Mouse (Mus musculus): Measurements from ENCODE around the gene Cckbr.
"Not testable (repeated sequence)": the region's sequence is repeated elsewhere in the genome, so short reads cannot be mapped to it uniquely, and the experiment has no call there.

Cckbr gene

GRCm38 (mm10) chr7:105437979-105438772 is 12.6 kb downstream of the Cckbr start:
- no peak for DNase-seq (ENCODE audit: low spot score in 2 of 2)

DNA sequence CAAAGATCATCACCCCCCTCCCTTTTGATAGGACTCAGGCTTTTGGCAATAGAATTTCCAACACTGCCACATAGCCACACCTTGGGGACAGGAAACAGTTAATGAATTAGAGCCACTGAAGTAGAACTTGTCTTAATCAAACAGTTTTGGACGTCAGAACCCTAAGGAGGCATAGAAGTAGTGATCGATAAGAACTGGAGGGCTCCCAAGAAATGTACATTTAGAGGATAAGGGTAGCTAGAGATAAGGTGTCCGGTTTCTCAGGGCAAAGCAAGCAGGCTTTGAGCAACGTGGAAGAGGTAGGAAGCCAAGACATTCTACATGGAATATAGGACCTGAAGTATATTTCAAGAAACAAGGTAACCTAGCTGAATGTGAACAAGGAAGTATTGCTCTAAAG is 15.9 kb downstream of the Cckbr start:
- DNase-seq (ENCODE audit: low spot score in 2 of 2), result no peak

- no peak for DNase-seq (ENCODE audit: low spot score in 2 of 2)
Observed at GRCm38 (mm10) chr7:105445076-105445475, 19.5 kb downstream of the Cckbr start.

GRCm38 (mm10) chr7:105453345-105453744 is 27.8 kb downstream of the Cckbr start:
- DNase-seq (ENCODE audit: low spot score in 2 of 2), result not testable (repeated sequence)

DNA sequence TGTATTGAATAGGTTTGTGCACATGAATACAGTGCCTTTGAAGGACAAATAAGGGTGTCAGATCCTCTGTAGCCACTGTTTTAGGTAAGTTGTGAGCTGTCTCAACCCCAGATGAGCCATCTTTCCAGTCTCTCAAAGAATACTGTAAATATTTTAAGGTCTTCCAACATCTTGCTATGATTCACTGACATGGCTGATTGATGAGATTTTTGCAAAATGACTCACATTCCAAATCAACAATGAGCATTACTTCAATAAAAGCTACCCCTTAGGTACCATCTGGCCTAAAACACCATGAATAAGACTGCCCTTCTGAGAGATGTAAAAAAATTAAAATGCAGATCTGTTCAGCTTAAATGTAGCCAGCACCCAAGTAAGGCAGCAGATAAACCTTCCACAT is 33.0 kb downstream of the Cckbr start:
- no peak for DNase-seq (ENCODE audit: low spot score in 2 of 2)

DNA sequence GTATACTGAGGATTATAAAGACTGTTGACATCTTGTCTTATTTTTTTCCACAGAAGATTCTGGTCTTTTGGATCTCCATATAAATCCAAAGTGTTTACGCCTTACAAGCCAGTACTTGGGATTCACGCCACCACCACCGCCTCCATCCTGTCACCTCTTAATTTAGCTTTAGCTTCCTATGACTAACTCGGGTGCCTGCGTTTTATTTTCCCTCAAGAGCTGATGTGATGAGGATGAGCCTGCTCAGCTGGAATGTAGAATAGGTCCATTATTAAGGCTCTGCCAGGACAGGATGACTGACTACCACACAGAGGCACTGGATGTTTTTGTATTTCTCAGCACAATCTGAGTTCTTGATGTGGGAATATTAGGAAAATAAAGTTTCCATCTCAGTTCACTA is 40.0 kb downstream of the Cckbr start:
- DNase-seq (ENCODE audit: low spot score in 2 of 2), result peak; percentile 31 to 54

DNA sequence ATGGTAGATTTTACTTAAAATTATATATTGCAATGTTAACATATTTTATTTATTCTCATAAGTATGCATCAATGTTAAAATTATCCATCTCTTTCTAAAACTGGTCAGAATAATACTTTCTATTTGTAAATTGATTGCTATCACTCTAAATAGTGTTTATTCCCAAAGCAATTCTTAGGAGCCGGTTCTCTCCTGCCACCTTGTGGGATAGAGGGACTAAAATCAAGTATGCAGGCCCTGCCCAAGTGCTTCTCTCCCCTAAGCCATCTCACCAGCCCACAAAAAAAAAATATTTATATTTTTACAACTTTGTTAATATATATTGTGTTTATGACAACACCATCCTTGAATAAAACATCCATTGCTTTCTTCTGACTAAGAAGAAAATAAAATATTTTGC is 47.1 kb downstream of the Cckbr start:
- no peak for DNase-seq (ENCODE audit: low spot score in 2 of 2)

DNA sequence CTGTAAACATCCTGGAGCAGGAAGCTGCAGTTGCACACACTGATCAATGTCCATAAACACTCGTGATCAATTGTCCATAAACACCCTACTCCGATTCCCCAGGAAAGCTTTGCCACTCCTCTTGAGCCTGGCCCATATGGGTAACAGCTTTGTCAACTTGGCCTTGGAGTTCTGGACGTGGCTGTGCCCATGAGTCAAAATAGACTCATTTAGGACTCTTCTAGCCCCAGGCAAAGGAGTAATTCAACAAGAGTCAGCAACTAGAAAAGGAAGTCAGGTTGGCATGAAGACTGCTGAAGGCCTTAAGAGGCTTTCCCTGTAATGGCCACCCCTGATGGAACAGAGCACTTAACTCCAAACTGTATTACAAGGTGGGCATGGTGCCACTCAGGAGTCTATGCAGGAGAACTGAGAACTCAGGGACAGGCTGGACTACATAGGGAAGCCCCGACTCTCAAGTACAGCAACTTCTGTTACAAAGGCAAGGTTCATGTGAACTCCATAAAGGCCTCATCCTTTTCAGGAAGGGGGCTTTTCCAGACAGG is 49.3 kb downstream of the Cckbr start:
- no peak for DNase-seq (ENCODE audit: low spot score in 2 of 2)

DNA sequence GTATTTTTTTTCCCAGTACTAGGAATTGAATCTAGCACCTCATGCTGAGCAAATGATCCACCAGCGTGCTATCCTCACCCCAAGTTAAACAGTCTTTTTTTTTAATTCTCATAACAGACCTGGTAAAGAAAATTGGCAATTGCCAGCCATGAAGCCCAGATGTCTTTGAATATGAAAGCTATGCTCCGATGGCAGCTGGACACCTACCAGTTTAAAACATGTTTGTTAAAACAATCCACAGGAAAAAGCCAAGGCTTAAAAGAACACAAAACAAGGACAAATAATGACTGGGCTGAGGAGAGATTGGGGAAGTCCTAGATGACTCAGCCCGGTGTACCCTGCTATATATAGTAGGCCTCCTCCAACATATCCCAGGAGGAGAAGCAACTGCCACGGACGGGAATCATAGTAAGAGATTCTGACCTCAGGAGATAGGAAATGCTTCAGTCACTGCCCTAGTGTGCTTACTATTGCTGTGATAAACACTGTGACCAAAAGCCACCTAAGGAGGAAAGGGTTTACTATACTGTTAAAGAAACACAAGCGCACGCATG is 49.9 kb downstream of the Cckbr start:
- DNase-seq (ENCODE audit: low spot score in 2 of 2), result no peak

GRCm38 (mm10) chr7:105476683-105477432 is 51.3 kb downstream of the Cckbr start:
- DNase-seq (ENCODE audit: low spot score in 2 of 2), result no peak

- DNase-seq (ENCODE audit: low spot score in 2 of 2), result no peak
Observed at GRCm38 (mm10) chr7:105477433-105477700, 51.8 kb downstream of the Cckbr start.

GRCm38 (mm10) chr7:105477841-105478240 is 52.3 kb downstream of the Cckbr start:
- peak; percentile 24 to 47 for DNase-seq (ENCODE audit: low spot score in 2 of 2)

- DNase-seq (ENCODE audit: low spot score in 2 of 2), result no peak
Observed at GRCm38 (mm10) chr7:105478344-105478743, 52.8 kb downstream of the Cckbr start.

DNA sequence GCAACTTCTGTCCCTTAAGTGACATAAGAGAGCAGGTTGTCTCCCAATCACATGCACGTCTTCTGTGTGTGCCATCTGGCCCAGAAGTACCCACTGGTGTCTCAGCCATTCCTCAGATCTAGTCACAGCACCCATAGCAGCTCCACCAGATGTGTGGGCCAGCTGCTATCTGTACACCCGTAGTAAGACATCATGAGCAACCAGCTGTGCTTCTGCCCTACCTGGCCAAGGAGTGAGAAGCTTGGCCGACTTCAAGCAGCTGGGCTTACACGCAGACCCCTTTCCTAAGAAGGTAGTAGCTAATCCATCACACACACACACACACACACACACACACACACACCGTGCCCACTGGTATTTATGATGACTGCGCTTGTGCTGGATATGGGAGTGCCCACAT is 53.7 kb downstream of the Cckbr start:
- no peak for DNase-seq (ENCODE audit: low spot score in 2 of 2)

DNA sequence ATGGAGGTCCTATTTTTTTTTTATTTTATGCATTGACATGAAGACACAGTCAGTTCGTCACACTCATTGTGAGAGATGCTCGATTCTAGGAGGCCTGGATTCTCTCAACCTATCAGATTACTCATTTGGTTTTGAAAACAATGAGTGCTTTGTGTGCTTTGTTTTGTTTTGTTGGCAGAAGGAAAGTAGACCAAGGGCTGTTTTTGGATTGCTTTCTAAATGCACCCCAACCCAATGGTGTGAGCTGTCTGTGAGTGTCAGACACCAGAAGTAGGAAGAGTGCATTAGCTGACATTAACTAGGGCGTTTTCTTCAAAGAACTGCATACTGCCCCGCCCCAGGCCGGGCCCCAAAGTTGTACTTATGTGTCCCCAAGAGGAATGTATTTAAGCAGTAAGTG is 54.5 kb downstream of the Cckbr start:
- DNase-seq (ENCODE audit: low spot score in 2 of 2), result no peak

GRCm38 (mm10) chr7:105480561-105481504 is 55.3 kb downstream of the Cckbr start:
- DNase-seq (ENCODE audit: low spot score in 2 of 2), result peak in 1 of 2 experiments; percentile 21

GRCm38 (mm10) chr7:105481505-105482411 is 56.2 kb downstream of the Cckbr start, which contains the start of gene Cavin3:
Gene Cavin3, minus strand, starts transcription at chr7:105482300.
- peak; percentile 40 to 61 for DNase-seq (ENCODE audit: low spot score in 2 of 2)

- DNase-seq (ENCODE audit: low spot score in 2 of 2), result no peak
Observed at GRCm38 (mm10) chr7:105482426-105482825, 56.9 kb downstream of the Cckbr start.

GRCm38 (mm10) chr7:105485029-105485428 is 59.5 kb downstream of the Cckbr start:
- no peak for DNase-seq (ENCODE audit: low spot score in 2 of 2)

DNA sequence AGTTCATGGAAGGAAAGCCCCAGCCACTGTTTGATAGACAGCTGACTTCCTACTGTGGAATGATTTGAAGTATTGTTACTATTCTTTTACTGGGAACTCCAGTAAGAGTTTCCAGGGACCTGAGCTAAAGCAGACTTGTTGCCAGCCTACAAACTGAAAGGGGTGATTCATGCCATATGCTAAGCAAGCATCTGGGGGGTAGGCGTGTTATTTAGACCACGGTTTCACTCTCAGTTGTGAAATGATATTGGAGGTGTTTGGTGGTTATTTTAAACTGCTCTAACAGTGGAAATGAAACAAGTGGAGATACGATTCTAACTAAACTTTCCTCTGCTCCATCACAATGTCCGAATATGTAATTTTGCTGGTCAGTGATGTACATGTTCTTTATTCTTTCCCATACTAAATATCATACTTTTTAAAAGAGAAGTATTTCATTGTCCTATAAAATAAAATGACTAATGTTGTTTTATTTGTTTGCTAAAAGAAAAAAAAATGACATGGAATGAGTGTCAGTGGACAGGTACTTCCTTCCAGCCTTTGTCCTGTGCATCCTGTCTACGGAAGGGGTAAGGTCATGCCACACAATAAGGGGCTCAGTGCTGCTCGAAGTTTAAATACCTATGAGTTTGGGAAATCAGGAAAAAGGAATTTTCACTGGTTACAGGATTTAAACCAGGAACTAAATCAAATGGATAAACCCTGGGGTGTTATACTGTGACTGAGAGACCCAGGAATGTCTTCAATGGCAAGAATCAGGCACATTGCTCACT is 61.8 kb downstream of the Cckbr start:
- peak; percentile 25 to 52 for DNase-seq (ENCODE audit: low spot score in 2 of 2)

Data from frontal cortex, postnatal 10 days (tissue).